Mouse (Mus musculus) left cerebral cortex, postnatal 36 days (tissue): ENCODE measurements around the gene Becn1. TPM values are rescaled to one million over a fixed set of nuclear protein-coding genes. Genes with fewer than 3 reads are reported as not detected.
"Not testable (repeated sequence)": the region's sequence is repeated elsewhere in the genome, so short reads cannot be mapped to it uniquely, and the experiment has no call there.

ENCODE experiments used
- DNase-seq, 2 experiments: peaks; one replicate each; pipeline ENCODE4 v3.0.0; 2021 to 2022; ENCODE audit warnings: low spot score in 2 of 2, mixed read lengths in 1 of 2
- intact Hi-C: fragments of 180-260 bp; cut with DNase I; formaldehyde crosslinking; loops from one replicate; pipeline ENCODE4 v1.15.1; 2025
- total RNA-seq, 2 experiments: library from RNA; stranded (reverse); gene quantifications; 2 replicates each; pipeline ENCODE4 v1.2.3; 2021

The Becn1 gene
- total RNA-seq, result 100 to 1,000 TPM; 206 to 237 TPM

DNA sequence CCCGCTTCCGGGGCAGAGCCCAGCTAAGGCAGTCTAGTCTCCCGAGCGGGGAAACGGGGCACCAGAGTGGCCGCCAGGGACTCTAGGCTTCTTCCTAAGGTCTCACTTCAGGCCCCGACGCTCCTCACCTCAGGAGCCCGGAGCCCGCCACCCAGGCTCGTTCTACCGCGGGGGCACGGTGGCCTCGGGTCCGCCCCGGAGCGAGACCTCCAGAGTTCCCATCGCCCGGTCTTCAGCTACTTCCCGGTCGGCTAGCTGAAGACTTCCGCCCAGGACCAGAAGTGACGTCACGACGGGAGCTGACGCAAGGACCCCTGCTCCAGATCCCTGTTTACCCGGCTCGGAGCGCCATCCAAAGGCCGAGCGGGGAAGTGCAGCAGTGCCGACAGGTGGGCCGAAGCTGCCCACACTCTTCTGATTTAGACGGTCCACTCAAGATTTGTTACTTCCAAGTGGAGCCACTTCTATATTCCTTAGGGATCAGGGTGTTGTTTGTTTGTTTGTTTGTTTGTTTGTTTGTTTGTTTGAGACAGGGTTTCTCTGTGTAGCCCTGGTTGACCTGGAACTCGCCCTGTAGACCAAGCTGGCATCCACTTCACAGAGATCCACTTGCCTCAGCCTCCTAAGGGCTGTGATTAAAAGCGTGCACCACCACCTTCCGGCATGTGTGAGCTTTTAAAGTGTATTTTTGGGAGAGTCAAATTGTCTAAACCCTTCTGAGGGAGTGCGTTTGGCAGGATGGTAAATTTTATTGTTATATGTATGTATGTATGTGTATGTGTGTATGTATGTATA is at the start of gene Becn1:
Gene Becn1, minus strand, starts transcription at position 283 of the 795 bp plus-strand sequence.
- intact Hi-C loops, result loop anchor here (2.0 to 5.0 kb wide), 2 partner anchors 50 to 89 kb away; partner anchors contain the start of gene Vps25

DNA sequence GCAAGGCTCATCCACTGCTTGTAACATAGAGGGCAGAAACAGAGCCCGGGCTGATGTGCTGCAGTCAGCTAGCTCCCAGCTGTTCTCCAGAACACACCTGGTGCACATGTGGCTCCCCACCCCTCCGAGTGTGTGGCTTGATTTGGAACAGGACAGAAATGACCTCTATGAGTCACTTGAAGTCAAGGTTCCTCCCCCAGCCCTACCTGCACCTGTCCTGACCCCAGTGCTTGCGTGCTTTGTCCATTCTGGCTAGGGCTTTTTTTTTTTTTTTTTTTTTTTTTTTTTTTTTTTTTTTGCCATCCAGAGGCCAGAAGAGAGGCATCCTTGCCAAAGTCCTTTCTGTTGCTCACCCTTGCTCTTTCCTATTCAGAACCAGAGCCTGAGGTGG is 49.6 kb upstream of the Becn1 start:
- DNase-seq, result no peak
- intact Hi-C loops, result no loop called here

More for the DNA sequence above, at the start of gene Becn1:
- peak; percentile 94 for DNase-seq

DNA sequence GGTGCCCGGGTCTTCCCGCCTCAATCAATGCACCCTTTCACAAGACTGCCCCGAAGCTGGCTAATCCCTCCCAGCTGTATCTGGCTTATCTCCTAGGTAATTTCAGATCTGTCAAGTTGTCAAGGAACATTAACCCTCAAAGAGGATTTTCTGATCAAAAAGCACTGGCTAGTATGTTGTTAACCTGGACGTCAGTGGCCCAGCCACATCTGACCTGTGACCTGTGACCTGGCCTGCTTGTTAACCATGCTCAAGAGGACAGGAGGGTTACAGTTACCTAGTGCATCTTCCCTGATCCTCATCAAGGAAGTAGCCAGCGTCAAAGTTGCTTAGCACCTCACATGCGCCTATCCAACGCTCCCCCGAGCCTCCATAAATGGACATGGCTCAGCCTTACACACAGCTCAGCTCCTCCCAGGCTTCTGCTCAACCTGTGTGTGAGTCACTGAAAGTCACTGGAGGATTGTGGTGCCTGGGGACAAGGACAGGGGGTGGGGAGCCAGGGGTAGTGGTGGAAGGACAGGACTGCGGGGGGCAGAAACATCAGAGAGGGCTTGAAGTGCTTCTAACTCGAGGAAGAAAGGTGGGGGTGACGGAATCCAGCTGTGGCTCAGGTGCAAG is 49.1 kb upstream of the Becn1 start:
- intact Hi-C loops, result no loop called here
- no peak for DNase-seq

DNA sequence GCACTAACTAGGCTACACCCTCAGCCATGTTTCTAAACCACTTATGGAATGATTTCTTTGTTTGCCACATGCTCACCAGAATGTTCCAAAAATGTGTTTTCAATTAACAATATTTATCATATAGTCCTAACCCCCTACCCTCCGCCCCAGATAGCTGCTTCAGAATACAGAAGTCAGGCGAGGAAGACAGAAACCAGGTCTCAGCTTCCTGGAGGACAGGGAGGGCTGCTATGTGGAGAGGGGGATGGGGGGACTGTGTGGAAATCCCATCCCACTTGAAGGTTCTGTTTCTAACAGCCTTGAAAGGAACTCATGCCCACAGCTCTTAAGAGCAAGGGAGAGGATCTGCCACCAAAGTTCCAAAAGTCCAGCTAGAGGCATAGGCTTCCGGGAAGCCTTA is 47.1 kb upstream of the Becn1 start:
- intact Hi-C loops, result no loop called here

DNA sequence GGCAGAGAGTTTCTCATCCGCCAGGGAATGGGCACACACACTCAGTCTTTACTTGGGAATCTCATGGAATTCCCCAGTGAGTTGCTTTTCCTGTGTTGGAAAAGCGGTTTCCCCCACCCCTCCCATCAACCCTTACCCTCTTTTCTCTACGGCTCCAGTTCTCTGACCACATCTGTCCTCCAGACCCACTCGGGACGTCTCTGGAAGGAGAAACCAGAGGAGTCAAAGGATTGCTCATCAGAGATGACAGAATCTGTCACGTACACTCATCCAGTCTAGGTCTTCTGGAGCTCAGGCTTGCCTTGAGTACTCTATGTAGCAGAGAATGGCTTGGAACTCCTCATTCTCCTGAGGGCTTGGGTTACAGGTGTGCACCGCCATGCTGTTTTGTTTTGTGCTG is 46.7 kb upstream of the Becn1 start:
- intact Hi-C loops, result no loop called here
- DNase-seq, result no peak

More for the DNA sequence above, 47.1 kb upstream of the Becn1 start:
- DNase-seq, result no peak

DNA sequence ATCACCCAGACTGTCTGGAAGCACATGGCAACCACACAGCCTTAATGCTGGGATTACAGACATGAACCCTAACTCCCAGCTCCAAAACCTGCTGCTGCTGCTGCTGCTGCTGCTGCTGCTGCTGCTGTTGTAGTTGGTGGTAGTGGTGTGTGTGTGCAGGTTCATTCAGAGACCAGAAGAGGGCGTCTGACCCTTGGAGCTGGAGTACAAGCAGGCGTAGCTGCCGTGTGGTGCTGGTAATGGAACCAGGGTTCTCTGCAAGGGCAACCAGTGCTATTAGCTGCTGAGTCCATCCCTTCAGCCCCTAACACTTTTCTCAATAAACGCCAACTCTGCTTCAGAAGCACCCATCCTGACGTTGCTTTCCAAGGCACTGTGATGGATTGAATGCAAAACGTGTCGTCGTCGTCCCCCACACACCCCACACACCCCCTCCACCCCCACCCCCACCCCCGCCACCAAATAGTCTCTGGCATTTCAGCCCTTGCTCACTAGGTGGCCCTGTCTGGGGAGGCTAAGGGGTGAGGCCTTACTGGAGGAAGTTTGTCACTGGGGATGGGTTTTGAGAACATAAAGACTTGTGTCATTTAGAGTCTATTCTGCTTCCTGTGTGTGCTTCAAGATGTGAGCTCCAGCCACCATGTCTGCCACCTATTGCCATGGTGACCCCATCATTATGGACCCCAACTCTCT is 45.1 kb upstream of the Becn1 start:
- intact Hi-C loops, result no loop called here

DNA sequence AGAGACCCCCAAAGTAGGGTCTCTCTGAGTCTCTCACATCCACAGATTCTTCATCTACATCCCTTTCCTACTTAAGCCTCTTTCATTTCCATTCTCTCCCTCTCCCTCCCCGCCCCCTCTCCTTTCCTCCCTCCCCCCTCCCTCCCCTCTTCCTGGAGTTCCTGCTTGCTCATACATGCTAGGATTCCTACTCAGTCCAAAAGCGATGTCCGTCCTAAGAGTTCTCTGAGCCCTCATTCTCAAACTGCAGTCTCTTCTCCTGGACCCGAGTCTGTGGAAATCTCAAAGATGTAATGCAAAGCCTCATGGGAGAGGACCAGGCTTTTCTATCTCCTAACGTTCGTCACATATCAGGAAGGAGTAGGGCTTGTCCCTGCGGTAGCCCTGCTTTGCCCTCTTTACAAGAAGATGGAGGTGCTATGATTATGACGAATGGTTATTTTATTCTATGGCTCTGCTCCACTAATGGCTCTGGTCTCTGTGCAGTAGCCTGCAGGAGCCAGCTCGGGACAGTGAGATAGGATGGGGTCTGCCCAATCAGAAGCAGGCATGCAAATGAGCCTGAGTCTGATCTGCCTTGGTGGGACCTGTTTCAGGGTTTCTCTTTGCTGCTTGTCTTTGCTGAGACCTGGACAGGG is 36.2 kb upstream of the Becn1 start:
- no peak for DNase-seq

More for the DNA sequence above, 45.1 kb upstream of the Becn1 start:
- no peak for DNase-seq

DNA sequence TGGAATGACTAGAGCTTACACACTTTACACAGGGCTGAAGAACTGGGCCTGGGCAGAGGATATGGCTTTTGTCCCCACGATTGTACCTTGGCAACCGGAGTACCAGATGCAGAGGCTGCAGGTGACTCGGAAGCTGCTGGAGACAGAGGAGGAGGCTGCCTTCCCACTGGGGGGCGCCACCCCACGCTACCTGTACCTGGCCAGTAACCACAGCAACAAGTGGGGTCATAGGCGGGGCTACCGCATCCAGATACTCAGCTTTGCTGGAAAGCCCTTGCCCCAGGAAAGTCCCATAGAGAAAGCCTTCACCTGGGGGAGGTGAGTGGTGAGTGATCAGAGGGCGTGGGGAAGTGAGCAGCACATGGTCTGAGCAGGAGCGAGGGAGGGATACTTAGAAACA is 33.6 kb upstream of the Becn1 start:
- intact Hi-C loops, result no loop called here
- DNase-seq, result no peak

More for the DNA sequence above, 36.2 kb upstream of the Becn1 start:
- intact Hi-C loops, result no loop called here

DNA sequence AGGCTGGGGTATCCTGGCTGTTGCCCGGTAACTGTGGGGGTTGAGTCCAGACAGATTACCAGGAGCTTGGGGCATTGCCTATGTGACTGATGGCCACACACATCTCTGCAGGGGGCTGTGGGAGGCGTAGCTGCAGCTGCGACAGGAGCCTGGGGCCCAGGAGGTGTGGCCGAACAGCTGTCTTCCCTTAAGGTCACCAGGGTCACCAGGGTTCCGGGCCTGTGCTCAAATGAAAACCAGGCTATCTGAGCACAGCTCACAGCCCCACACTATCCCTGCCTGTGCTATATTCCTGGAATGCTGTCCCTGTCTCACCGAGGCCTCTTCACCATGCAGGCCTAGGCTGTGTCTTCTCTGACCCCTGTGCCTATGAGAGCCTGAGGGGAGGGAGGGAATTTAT is 32.4 kb upstream of the Becn1 start:
- intact Hi-C loops, result no loop called here
- DNase-seq, result no peak

DNA sequence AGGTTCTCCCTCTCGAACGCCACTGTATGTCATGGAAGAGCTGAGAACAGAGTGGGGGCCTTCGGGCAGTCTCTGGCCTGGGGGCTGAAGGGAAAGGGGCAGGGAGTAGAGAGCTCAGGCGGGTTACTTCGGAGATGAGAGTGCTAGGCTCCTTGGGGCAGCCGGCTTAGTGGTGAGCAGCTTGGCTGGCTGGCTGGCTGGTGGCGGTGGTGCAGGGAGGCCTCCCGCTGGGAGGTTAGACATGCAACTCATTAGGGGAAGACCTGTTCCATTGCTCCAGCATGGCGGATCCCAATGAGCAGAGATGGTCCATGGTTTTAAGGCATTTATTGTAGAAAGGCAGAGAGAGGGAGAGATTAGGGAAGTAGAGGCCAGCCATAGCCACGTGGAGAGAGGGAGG is 31.9 kb upstream of the Becn1 start:
- no peak for DNase-seq
- intact Hi-C loops, result no loop called here

DNA sequence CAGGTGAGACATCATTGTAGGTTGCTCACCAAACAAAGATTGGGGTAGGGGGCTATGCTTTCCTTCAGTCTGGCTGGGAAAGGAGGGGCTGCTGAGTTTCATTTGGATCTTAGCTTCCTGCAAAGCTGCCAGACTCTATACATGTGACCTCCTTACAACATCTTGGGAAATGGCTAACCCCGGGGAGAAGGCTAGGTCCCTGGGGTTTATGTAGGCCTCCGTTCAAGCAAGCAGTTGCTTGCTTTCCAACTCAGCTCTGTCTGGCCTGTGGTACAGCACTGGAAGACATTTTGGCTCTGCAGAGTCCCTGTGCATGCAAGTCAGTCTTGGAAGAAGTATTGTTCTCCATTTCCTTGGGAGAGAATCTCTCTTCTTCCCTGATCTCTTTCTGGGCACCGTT is 30.5 kb upstream of the Becn1 start:
- intact Hi-C loops, result no loop called here
- DNase-seq, result no peak

DNA sequence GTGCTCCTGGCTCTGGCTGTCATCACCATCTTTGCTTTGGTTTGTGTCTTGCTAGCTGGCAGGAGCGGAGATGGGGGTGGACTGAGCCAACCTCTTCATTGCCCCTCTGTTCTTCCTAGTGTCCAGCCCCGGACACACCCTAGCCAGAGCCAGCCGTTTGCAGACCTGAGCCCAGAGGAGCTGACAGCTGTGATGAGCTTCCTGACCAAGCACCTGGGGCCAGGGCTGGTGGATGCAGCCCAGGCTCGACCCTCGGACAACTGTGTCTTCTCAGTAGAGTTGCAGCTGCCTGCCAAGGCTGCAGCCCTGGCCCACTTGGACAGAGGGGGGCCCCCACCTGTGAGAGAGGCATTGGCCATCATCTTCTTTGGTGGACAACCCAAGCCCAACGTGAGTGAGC is 28.9 kb upstream of the Becn1 start:
- DNase-seq, intact Hi-C loops: not testable (repeated sequence)

DNA sequence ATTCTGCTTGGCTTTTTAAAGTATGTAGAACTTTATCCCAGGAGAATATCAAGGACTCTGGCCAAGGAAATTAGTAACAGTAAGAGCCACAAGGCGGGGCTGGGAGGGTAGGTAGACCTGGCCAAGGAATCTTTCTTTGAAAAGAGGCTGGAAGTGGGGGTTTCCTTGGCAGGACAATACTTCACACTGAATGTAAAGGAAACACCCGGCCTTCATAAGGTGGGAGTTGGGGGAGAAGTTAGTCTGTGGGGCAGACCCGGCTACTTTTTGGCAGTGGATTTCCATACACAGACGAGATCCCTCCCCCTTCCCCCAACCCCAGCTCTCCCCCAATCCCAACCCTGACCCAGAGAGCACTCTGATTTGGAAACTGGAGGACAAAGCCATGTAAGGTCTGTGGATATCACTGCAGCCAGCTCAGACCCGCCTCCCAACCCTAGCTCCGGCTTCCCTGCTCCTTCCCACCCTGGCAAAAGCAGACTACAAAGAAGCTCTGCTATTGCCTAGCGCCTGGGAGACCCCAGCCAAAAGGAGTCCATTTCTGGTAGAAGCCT is 28.4 kb upstream of the Becn1 start, which contains the start of gene Aoc3:
Gene Aoc3, plus strand, starts transcription at position 235 of the 554 bp plus-strand sequence.
- intact Hi-C loops, result no loop called here
- DNase-seq, result no peak

DNA sequence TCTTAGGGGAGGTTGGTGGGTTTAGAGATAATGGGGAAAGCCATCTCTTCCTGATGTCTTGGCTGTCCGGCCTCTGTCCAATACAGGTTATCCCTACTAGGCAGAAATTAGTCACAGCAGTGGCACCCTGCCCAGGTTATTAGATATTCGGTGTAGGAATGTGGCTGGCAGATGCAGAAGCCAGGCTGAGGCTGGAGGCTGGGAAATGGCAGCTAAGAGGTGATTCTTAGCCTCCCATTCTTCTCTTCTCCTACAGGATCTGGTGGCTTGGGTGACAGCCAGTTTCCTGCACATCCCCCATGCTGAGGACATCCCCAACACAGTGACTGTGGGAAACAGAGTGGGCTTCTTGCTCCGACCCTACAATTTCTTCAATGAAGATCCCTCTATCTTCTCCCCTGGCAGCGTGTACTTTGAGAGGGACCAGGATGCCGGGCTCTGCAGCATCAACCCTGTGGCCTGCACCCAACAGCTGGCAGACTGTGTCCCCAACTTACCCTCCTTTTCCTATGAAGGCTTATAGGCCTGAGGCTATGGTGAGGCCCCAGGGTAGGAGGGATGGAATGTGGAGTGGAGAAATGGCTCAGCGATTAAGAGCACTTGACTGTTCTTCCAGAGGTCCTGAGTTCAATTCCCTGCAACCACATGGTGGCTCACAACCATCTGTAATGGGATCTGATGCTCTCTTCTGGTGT is 27.0 kb upstream of the Becn1 start:
- intact Hi-C loops, result no loop called here
- DNase-seq, result peak; percentile 28 to 35

DNA sequence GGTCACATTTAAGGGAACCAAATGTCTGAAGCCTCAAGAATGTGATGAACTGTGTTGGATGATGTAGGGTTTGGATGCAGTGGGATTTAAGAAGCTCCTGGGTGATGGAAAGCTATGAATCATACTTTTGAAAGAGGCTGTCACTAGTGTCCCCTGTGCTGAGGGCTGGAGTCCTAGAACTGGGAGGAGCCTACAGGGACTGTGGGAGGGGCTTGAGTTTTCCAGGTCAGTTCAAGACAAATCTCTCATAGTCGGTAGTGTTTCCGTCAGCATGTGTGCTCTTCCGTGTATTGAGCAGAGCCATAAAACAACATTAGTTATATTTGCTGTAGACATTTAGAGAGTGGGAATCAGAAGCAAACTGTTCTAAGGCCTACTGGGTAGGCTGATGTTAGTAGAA is 25.2 kb upstream of the Becn1 start:
- DNase-seq, result no peak
- intact Hi-C loops, result no loop called here

DNA sequence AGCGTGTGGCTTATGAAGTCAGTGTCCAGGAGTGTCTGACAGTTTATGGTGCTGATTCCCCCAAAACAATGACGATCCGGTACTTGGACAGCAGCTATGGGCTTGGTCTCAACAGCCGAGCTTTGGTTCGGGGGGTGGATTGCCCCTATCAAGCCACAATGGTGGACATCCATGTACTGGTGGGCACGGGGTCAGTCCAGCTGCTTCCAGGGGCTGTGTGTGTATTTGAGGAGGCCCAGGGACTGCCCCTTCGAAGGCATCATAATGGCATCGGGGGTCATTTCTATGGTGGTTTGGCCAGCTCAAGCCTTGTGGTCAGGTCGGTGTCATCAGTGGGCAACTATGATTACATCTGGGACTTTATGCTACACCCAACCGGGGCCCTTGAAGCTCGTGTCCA is 24.1 kb upstream of the Becn1 start:
- no peak for DNase-seq
- intact Hi-C loops, result no loop called here

DNA sequence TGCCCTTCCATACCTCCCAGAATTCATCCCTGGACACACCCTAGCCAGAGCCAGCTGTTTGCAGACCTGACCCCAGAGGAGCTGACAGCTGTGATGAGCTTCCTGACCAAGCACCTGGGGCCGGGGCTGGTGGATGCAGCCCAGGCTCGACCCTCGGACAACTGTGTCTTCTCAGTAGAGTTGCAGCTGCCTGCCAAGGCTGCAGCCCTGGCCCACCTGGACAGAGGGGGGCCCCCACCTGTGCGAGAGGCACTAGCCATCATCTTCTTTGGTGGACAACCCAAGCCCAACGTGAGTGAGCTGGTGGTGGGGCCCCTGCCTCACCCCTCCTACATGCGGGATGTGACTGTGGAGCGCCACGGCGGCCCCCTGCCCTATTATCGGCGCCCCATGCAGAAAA is 23.1 kb upstream of the Becn1 start:
- DNase-seq, intact Hi-C loops: not testable (repeated sequence)

DNA sequence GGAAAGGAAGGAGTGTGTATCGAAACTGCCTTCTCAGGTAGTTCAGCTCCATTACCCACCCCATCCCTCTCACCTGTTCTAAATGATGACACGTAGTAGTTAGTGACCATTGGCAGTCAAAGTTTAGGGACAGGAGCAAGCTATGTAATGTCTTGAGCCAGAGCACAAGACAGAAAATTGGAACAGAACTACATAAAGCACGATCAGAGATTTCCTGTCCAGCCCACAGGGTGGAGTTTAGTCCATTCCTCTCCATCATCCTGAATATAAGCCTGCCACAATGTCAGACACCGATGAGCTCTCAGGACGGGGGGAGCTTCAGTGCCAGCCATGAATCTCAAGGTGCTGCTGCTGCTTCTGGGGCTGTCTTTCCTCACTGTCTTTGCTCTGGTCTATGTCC is 22.7 kb upstream of the Becn1 start, which contains the start of gene Aoc2:
Gene Aoc2, plus strand, starts transcription at position 301 of the 400 bp plus-strand sequence.
- no peak for DNase-seq
- intact Hi-C loops, result no loop called here

DNA sequence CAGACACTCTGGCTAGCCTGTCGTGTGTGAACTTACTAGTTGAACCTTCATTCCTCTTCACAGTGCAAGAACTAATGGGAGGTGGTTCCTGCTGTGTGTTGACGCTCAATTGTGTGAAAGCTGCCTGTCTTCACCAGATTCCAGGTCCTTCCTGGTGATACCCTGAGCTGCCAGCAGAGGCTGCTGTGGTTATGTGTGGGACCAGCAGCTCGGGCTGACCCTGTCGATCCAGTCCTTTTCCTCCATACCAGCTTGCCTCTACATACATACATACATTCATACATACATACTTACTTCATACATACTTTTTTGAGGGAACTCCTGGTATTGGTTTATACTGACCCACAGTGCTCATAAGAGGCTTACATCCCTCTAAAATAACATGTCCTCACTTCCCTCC is 21.5 kb upstream of the Becn1 start:
- DNase-seq, result peak; percentile 52 to 59
- intact Hi-C loops, result loop anchor here (2.0 kb wide), 1 partner anchor 71 kb away; no protein-coding TSS in a partner anchor
